9 mouse cellular contexts compared by ENCODE assay signal in the genomic region with DNA sequence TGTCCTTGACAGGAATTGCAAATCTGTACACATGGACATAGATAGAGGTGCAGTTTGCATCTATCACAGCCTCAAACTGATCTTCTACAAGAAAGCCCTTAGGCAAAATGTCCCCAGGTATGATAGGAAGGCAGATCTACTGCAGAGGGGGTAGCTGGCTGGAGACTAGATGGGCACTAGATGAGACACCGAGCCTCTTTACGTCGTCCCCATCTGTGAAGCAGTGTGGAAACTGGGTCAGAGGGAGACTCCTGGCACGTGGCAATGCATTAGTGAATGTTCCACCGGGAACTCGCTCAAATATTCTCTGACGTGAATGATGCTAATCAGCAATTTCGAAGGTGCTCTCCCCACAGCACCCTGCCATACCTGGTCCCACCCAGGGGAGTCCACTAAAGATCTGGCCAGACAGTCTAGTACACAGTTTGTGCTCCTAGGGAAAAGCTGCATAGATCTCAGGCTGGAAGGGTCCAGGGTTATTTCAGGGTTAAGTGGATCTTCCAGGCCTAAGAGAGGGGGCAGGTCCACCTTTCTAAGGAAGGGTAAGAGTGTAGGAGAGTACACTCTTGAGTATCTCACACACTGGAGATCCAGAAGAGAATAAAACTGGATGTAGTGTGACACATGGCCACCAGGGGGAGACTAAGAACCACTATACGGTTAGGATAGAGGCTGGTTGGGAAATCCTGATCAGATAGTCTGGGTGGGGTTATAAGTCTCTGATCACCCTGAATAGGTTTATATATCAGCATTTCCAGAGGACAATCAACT. TPM values are rescaled to one million over a fixed set of nuclear protein-coding genes. Genes with fewer than 3 reads are reported as not detected.
A peak's percentile ranks its signal among the peaks of the same experiment; 100 is the strongest.
DNase-seq lines count a peak whose midpoint lies in the region; ATAC-seq and TF ChIP-seq lines count a peak whose summit lies in the region.
"Had no signal": no experiment of that assay in that cellular context is flagged by ENCODE, and none has a peak within 500 bp of the region (broad histone marks: within the 10 kb centered on the region; RNA-seq: fewer than 3 reads in every experiment).

No protein-coding gene starts in this region.

- DNase-seq in urinary bladder, postnatal 14 days (ENCODE audit: low spot score) = peak; percentile 64
- no peak for DNase-seq in urinary bladder, adult 18-20 months (ENCODE audit: low spot score in 2 of 2)
- DNase-seq in cerebellum, postnatal 10 days = peak; percentile 80 to 87
- peak; percentile 46 for DNase-seq in gastrocnemius, postnatal 14 days
- DNase-seq in kidney, postnatal 0 days (ENCODE audit: low spot score) = peak; percentile 85
- DNase-seq in T-cell, adult 2 months (ENCODE audit: low spot score) = no peak

- H3K27me3 ChIP-seq in kidney, postnatal 0 days (ENCODE audit: insufficient read depth, low read length) = no peaks in the 10 kb centered on the region
- H3K27me3 ChIP-seq in liver, embryonic 15.5 days = no peaks in the 10 kb centered on the region
- H3K27me3 ChIP-seq in neural tube, embryonic 12.5 days (replicated peaks) = no peaks in the 10 kb centered on the region
- H3K27me3 ChIP-seq: lung, embryonic 15.5 days had no signal

- H3K27ac ChIP-seq in kidney, postnatal 0 days = no peak overlapping the region
- H3K27ac ChIP-seq in liver, embryonic 15.5 days (replicated peaks) = no peak overlapping the region
- no peak overlapping the region for H3K27ac ChIP-seq in neural tube, embryonic 12.5 days
- H3K27ac ChIP-seq: lung, embryonic 15.5 days had no signal

- no peak overlapping the region for H3K9ac ChIP-seq in kidney, postnatal 0 days (ENCODE audit: low read depth, low read length)
- H3K9ac ChIP-seq in liver, embryonic 15.5 days = no peak overlapping the region
- H3K9ac ChIP-seq in neural tube, embryonic 12.5 days = no peak overlapping the region
- H3K9ac ChIP-seq: lung, embryonic 15.5 days had no signal

- no peaks in the 10 kb centered on the region for H3K9me3 ChIP-seq in kidney, postnatal 0 days (replicated peaks; ENCODE audit: low read length)
- no peaks in the 10 kb centered on the region for H3K9me3 ChIP-seq in liver, embryonic 15.5 days (replicated peaks)
- H3K9me3 ChIP-seq in neural tube, embryonic 12.5 days = no peaks in the 10 kb centered on the region
- H3K9me3 ChIP-seq: lung, embryonic 15.5 days had no signal

- WGBS in kidney, postnatal 0 days = 58% methylated on average over 9 of the region's 9 CpGs
- 46% methylated on average over 9 of the region's 9 CpGs for WGBS in liver, embryonic 15.5 days (ENCODE audit: insufficient replicate concordance)
- WGBS in neural tube, embryonic 12.5 days = 63% methylated on average over 9 of the region's 9 CpGs

- no peak overlapping the region for H3K4me3 ChIP-seq in kidney, postnatal 0 days (replicated peaks; ENCODE audit: low read depth, low read length)
- no peak overlapping the region for H3K4me3 ChIP-seq in liver, embryonic 15.5 days (replicated peaks)
- no peak overlapping the region for H3K4me3 ChIP-seq in neural tube, embryonic 12.5 days
- H3K4me3 ChIP-seq: lung, embryonic 15.5 days had no signal

- ATAC-seq in kidney, postnatal 0 days (replicated peaks; ENCODE audit: low FRiP score, low read depth) = peak; percentile 50; the same call in 1 of the 2 replicates
- peak; percentile 14; the same call in 1 of the 2 replicates for ATAC-seq in liver, embryonic 15.5 days (ENCODE audit: insufficient read depth)
- peak; percentile 73 for ATAC-seq in neural tube, embryonic 12.5 days (ENCODE audit: low FRiP score, low read depth)

- intact Hi-C loops in gastrocnemius, postnatal 14 days (cut with DNase I; ENCODE audit: low total_unique reads) = no loop called here

- peaks cover 7% of the 10 kb centered on the region; the same call in 1 of the 2 replicates for H3K4me1 ChIP-seq in kidney, postnatal 0 days (replicated peaks; ENCODE audit: insufficient read depth, low read length)
- H3K4me1 ChIP-seq in liver, embryonic 15.5 days (replicated peaks) = peaks cover 12% of the 10 kb centered on the region
- H3K4me1 ChIP-seq in neural tube, embryonic 12.5 days = no peaks in the 10 kb centered on the region; the same call in 1 of the 2 replicates

- peak; percentile 90 for TF ChIP-seq CTCF in kidney, postnatal 0 days (IDR thresholded peaks at IDR 0.05; ENCODE audit: low read depth)

- H3K4me2 ChIP-seq in kidney, postnatal 0 days (ENCODE audit: low read length) = no peak overlapping the region
- no peak overlapping the region for H3K4me2 ChIP-seq in liver, embryonic 15.5 days
- H3K4me2 ChIP-seq in neural tube, embryonic 12.5 days (replicated peaks) = no peak overlapping the region
- H3K4me2 ChIP-seq: lung, embryonic 15.5 days had no signal

- H3K36me3 ChIP-seq in kidney, postnatal 0 days (ENCODE audit: insufficient read depth, low read length) = no peaks in the 10 kb centered on the region
- no peaks in the 10 kb centered on the region for H3K36me3 ChIP-seq in liver, embryonic 15.5 days (replicated peaks)
- peaks cover 11% of the 10 kb centered on the region; the same call in 1 of the 2 replicates for H3K36me3 ChIP-seq in neural tube, embryonic 12.5 days
- H3K36me3 ChIP-seq: lung, embryonic 15.5 days had no signal

RNA-seq across cellular contexts. Expression of gene Depp1, which starts 3.5 kb away (rescaled TPM):
- total RNA-seq in gastrocnemius, postnatal 14 days (2021) = 10 to 100 TPM in 1 of 2 experiments, 1 to 10 TPM in 1; 7.4 to 43.8 TPM
- polyA plus RNA-seq in kidney, postnatal 0 days (2015; fragmentation: Nextera tagmentation; extraction: Ambion mirVana) = 35.6 and 36.8 TPM in 2 replicates
- 26.7 and 36.6 TPM in 2 replicates for polyA plus RNA-seq in liver, embryonic 15.5 days (2015; fragmentation: Nextera tagmentation; extraction: Ambion mirVana)
- polyA plus RNA-seq in neural tube, embryonic 12.5 days (2016; fragmentation: Nextera tagmentation; extraction: Ambion mirVana) = 12.3 and 14.6 TPM in 2 replicates

RNA-seq across cellular contexts. Expression of gene Rassf4, which starts 19.9 kb away (rescaled TPM):
- 1 to 10 TPM; 5.1 to 5.2 TPM for total RNA-seq in gastrocnemius, postnatal 14 days (2021)
- polyA plus RNA-seq in kidney, postnatal 0 days (2015; fragmentation: Nextera tagmentation; extraction: Ambion mirVana) = 2.9 and 3.6 TPM in 2 replicates
- 7.7 and 8.2 TPM in 2 replicates for polyA plus RNA-seq in liver, embryonic 15.5 days (2015; fragmentation: Nextera tagmentation; extraction: Ambion mirVana)
- 34.1 and 38.3 TPM in 2 replicates for polyA plus RNA-seq in neural tube, embryonic 12.5 days (2016; fragmentation: Nextera tagmentation; extraction: Ambion mirVana)

RNA-seq across cellular contexts. Expression of gene Zfp422, which starts 25.1 kb away (rescaled TPM):
- total RNA-seq in gastrocnemius, postnatal 14 days (2021) = 10 to 100 TPM; 12.6 to 14.8 TPM
- polyA plus RNA-seq in kidney, postnatal 0 days (2015; fragmentation: Nextera tagmentation; extraction: Ambion mirVana) = 142 and 148 TPM in 2 replicates
- 22.0 and 22.7 TPM in 2 replicates for polyA plus RNA-seq in liver, embryonic 15.5 days (2015; fragmentation: Nextera tagmentation; extraction: Ambion mirVana)
- 236 and 240 TPM in 2 replicates for polyA plus RNA-seq in neural tube, embryonic 12.5 days (2016; fragmentation: Nextera tagmentation; extraction: Ambion mirVana)

Comparison
In these comparisons a context has a peak if more than half of its experiments do, and no peak if none do; other contexts are left out.
1. DNase-seq: peak in urinary bladder, postnatal 14 days (single experiment), cerebellum, postnatal 10 days (2 of 2), gastrocnemius, postnatal 14 days (single experiment) and kidney, postnatal 0 days (single experiment); none in urinary bladder, adult 18-20 months (0 of 2) and T-cell, adult 2 months (single experiment).
2. ATAC-seq: peak in every context shown above with its lines; median percentile 73 in neural tube, embryonic 12.5 days; 50 in kidney, postnatal 0 days; 14 in liver, embryonic 15.5 days.